Mouse (Mus musculus): ENCODE data around the gene Rnf141.
A peak's percentile ranks its signal among the peaks of the same experiment; 100 is the strongest.

DNA sequence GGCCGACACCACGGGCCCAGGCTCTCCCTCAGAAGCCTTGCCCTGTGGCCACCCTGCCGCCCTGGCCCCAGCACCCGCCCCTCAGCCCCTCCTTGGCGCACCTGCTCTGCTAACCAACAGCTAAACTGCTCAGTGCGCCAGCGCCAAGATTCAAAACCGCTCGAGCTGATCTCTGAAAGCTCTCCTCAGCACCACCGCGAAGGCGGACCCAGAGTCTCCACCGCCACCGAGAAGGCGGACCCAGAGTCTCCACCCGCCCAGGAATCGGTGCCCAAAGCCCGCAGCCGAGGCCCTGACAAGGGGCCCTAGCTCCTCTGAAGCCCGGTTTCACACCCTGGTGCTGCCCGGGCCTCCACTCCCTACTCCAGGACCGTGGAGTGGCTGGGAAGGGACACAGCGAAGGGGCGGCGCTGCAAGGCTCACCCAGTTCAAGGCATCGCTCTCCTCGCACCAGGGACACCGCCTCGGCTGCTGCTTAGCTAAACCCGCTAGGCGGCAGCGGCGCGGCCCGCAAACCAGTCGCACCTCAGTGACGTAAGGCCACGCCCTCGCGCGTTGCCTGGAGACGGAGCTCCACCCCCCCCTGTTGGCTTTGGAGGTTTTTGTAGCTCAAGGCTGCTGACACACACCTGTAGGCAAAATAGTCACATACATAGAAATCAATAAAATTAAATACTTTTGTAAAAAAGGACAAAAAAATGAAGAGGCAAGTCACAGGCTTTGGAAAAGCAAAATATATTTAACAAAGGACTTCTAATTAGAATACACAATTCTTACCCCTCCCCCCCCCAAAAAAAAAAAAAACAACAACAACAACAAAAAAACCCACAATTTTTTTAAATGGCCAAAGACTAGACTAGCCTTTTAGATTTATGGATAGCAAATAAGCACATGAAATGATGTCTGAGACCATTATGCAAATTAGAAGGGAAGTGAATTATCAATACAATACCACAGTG lies at the start of gene Rnf141:
- TF ChIP-seq POLR2A (IDR thresholded peaks at IDR 0.05; ENCODE audit: control insufficient read depth, extremely low read depth, insufficient read depth, low read length, poor library complexity) (0 out of 2 replicates have a peak, but pooled peaks have one; percentile 21), CTCF (IDR thresholded peaks at IDR 0.05; ENCODE audit: borderline replicate concordance, control insufficient read depth, extremely low read depth, insufficient read depth, low read length, poor library complexity) (0 out of 2 replicates have a peak, but pooled peaks have one; percentile 64)
